ENCODE assay signal across 23 mouse cellular contexts in genomic region chr6:134976628-134977027, GRCm38 (mm10). TPM values are rescaled to one million over a fixed set of nuclear protein-coding genes. Genes with fewer than 3 reads are reported as not detected.
A peak's percentile ranks its signal among the peaks of the same experiment; 100 is the strongest.
DNase-seq lines count a peak whose midpoint lies in the region; ATAC-seq and TF ChIP-seq lines count a peak whose summit lies in the region.
"Had no signal": no experiment of that assay in that cellular context is flagged by ENCODE, and none has a peak within 500 bp of the region (broad histone marks: within the 10 kb centered on the region; RNA-seq: fewer than 3 reads in every experiment).

No protein-coding gene starts in this region.

- TF ChIP-seq POLR2A in MEL (IDR thresholded peaks at IDR 0.05; ENCODE audit: control insufficient read depth in 1 of 2, insufficient read depth in 1 of 2, low read depth in 1 of 2, low read length in 2 of 2, poor library complexity in 1 of 2), result no peak

- H3K9ac ChIP-seq in heart, embryonic 11.5 days (ENCODE audit: low read depth, low read length), result no peak overlapping the region
- no peak overlapping the region for H3K9ac ChIP-seq in MEL (ENCODE audit: control insufficient read depth, low read depth, low read length, poor library complexity, severe bottlenecking)
- H3K9ac ChIP-seq in forebrain, embryonic 14.5 days (ENCODE audit: low read length), result no peak overlapping the region
- no peak overlapping the region for H3K9ac ChIP-seq in lung, postnatal 0 days (replicated peaks; ENCODE audit: low read depth)
- H3K9ac ChIP-seq: embryonic facial prominence, embryonic 12.5 days; hindbrain, embryonic 12.5 days; neural tube, embryonic 15.5 days had no signal

- TF ChIP-seq RAD21 in MEL (IDR thresholded peaks at IDR 0.05; ENCODE audit: low read depth, low read length), result no peak

- WGBS in heart, embryonic 11.5 days (ENCODE audit: insufficient replicate concordance), result 41% methylated on average over 6 of the region's 6 CpGs
- WGBS in forebrain, embryonic 14.5 days, result 30% methylated on average over 6 of the region's 6 CpGs
- 13% methylated on average over 6 of the region's 6 CpGs for WGBS in lung, postnatal 0 days

- TF ChIP-seq EP300 in MEL (IDR thresholded peaks at IDR 0.05; ENCODE audit: low read depth in 1 of 2, low read length in 2 of 2), result no peak
- peak; percentile 76 for TF ChIP-seq EP300 in lung, postnatal 0 days (IDR thresholded peaks at IDR 0.05)

- no peaks in the 10 kb centered on the region for H3K36me3 ChIP-seq in heart, embryonic 11.5 days (ENCODE audit: control insufficient read depth, insufficient read depth, low read length)
- peaks cover 0 to 5% of the 10 kb centered on the region in 2 experiments; a peak in 1 of 4 replicates for H3K36me3 ChIP-seq in MEL (ENCODE audit: control insufficient read depth in 1 of 2, insufficient read depth in 2 of 2, low read length in 2 of 2)
- H3K36me3 ChIP-seq in forebrain, embryonic 14.5 days (ENCODE audit: control insufficient read depth, insufficient read depth, low read length), result no peaks in the 10 kb centered on the region
- no peaks in the 10 kb centered on the region for H3K36me3 ChIP-seq in lung, postnatal 0 days (ENCODE audit: insufficient read depth, low read length)
- H3K36me3 ChIP-seq: embryonic facial prominence, embryonic 12.5 days; G1E; hindbrain, embryonic 12.5 days; neural tube, embryonic 15.5 days had no signal

- no peaks in the 10 kb centered on the region for H3K9me3 ChIP-seq in heart, embryonic 11.5 days (replicated peaks; ENCODE audit: control insufficient read depth, low read length)
- H3K9me3 ChIP-seq in MEL (replicated peaks; ENCODE audit: insufficient read depth, low read length), result no peaks in the 10 kb centered on the region
- H3K9me3 ChIP-seq in forebrain, embryonic 14.5 days (replicated peaks; ENCODE audit: control insufficient read depth, low read length), result no peaks in the 10 kb centered on the region
- no peaks in the 10 kb centered on the region for H3K9me3 ChIP-seq in lung, postnatal 0 days (ENCODE audit: low read length)
- H3K9me3 ChIP-seq: embryonic facial prominence, embryonic 12.5 days; G1E; hindbrain, embryonic 12.5 days; megakaryocyte, embryonic 14.5 days; neural tube, embryonic 15.5 days had no signal

- H3K27me3 ChIP-seq in heart, embryonic 11.5 days (ENCODE audit: control insufficient read depth, insufficient read depth, low read length), result no peaks in the 10 kb centered on the region
- H3K27me3 ChIP-seq in MEL (ENCODE audit: control insufficient read depth in 1 of 2, insufficient read depth in 2 of 2, low read length in 2 of 2), result no peaks in the 10 kb centered on the region
- H3K27me3 ChIP-seq in forebrain, embryonic 14.5 days (replicated peaks; ENCODE audit: control insufficient read depth, insufficient read depth, low read length), result no peaks in the 10 kb centered on the region
- H3K27me3 ChIP-seq in lung, postnatal 0 days (replicated peaks; ENCODE audit: insufficient read depth, low read length), result 0 out of 2 replicates have a peak, but pooled peaks cover 3% of the 10 kb centered on the region
- H3K27me3 ChIP-seq: embryonic facial prominence, embryonic 12.5 days; hindbrain, embryonic 12.5 days; neural tube, embryonic 15.5 days had no signal

- peak; percentile 90 for DNase-seq in heart, adult 11 months
- DNase-seq in MEL (ENCODE audit: low read depth, low spot score), result peak; percentile 22
- peak; percentile 75 for DNase-seq in forebrain, embryonic 14.5 days (ENCODE audit: low spot score)
- DNase-seq in lung, postnatal 0 days (ENCODE audit: low spot score), result peak; percentile 64
- no peak for DNase-seq in adrenal gland, postnatal 10 days
- DNase-seq in gastrocnemius, postnatal 25 days, result no peak
- DNase-seq: gastrocnemius, postnatal 14 days; kidney, adult 8-10 months; kidney, postnatal 14 days; right cerebral cortex, postnatal 14 days; spleen, adult 18-20 months; thymus, postnatal 25 days had no signal

- no peak for TF ChIP-seq CTCF in MEL (IDR thresholded peaks at IDR 0.05 in 2 of 3, conservative IDR thresholded peaks at IDR 0.05 in 1 of 3; ENCODE audit: control insufficient read depth in 1 of 3, insufficient read depth in 1 of 3, low read depth in 2 of 3, low read length in 3 of 3, poor library complexity in 1 of 3, severe bottlenecking in 1 of 3)
- TF ChIP-seq CTCF in lung, postnatal 0 days (IDR thresholded peaks at IDR 0.05), result no peak

- H3K4me3 ChIP-seq in heart, embryonic 11.5 days (ENCODE audit: low read depth, low read length), result no peak overlapping the region
- no peak overlapping the region for H3K4me3 ChIP-seq in MEL (ENCODE audit: control insufficient read depth in 1 of 2, insufficient read depth in 1 of 2, low read depth in 2 of 2, low read length in 2 of 2)
- no peak overlapping the region for H3K4me3 ChIP-seq in forebrain, embryonic 14.5 days (ENCODE audit: low read depth, low read length)
- no peak overlapping the region for H3K4me3 ChIP-seq in lung, postnatal 0 days (ENCODE audit: low read depth, low read length)
- H3K4me3 ChIP-seq: embryonic facial prominence, embryonic 12.5 days; erythroblast, embryonic 14.5 days; hindbrain, embryonic 12.5 days; left cerebral cortex, adult 2 months; megakaryocyte, embryonic 14.5 days; neural tube, embryonic 15.5 days had no signal

- no peak for ATAC-seq in heart, embryonic 11.5 days (replicated peaks; ENCODE audit: insufficient number of reproducible peaks, low FRiP score, low TSS enrichment)
- ATAC-seq in forebrain, embryonic 14.5 days, result peak; percentile 69
- ATAC-seq in lung, postnatal 0 days, result peak; percentile 54
- ATAC-seq: inflammation-experienced regulatory T-cells, adult 6 months; midbrain, embryonic 16.5 days had no signal

- peaks cover 6% of the 10 kb centered on the region; the same call in 1 of the 2 replicates for H3K4me1 ChIP-seq in heart, embryonic 11.5 days (ENCODE audit: control insufficient read depth, insufficient read depth, low read length)
- peaks cover 0 to 7% of the 10 kb centered on the region in 2 experiments; a peak in 3 of 4 replicates for H3K4me1 ChIP-seq in MEL (ENCODE audit: control insufficient read depth in 1 of 2, insufficient read depth in 2 of 2, low read length in 2 of 2)
- no peaks in the 10 kb centered on the region for H3K4me1 ChIP-seq in forebrain, embryonic 14.5 days (ENCODE audit: control insufficient read depth, insufficient read depth, low read length)
- H3K4me1 ChIP-seq in lung, postnatal 0 days (ENCODE audit: insufficient read depth, low read depth, low read length), result no peaks in the 10 kb centered on the region

- H3K4me2 ChIP-seq in heart, embryonic 11.5 days, result no peak overlapping the region
- no peak overlapping the region for H3K4me2 ChIP-seq in forebrain, embryonic 14.5 days (ENCODE audit: low read length)
- no peak overlapping the region for H3K4me2 ChIP-seq in lung, postnatal 0 days (replicated peaks; ENCODE audit: low read depth, low read length)
- H3K4me2 ChIP-seq: embryonic facial prominence, embryonic 12.5 days; hindbrain, embryonic 12.5 days; liver, embryonic 11.5 days; neural tube, embryonic 15.5 days had no signal

- H3K27ac ChIP-seq in heart, embryonic 11.5 days (ENCODE audit: low read depth, low read length), result no peak overlapping the region
- H3K27ac ChIP-seq in MEL (ENCODE audit: control insufficient read depth, low read depth, low read length), result no peak overlapping the region
- H3K27ac ChIP-seq in forebrain, embryonic 14.5 days (ENCODE audit: low read depth, low read length), result no peak overlapping the region; the same call in 1 of the 2 replicates
- H3K27ac ChIP-seq in lung, postnatal 0 days (ENCODE audit: low read length), result no peak overlapping the region
- H3K27ac ChIP-seq: embryonic facial prominence, embryonic 12.5 days; hindbrain, embryonic 12.5 days; left cerebral cortex, adult 2 months; neural tube, embryonic 15.5 days had no signal

- H3K79me2 ChIP-seq in MEL (ENCODE audit: control insufficient read depth, insufficient read depth, low read length, poor library complexity), result no peaks in the 10 kb centered on the region

TF ChIP-seq in MEL, 35 proteins besides CTCF, POLR2A, EP300 and RAD21 (continues in another document):
- no peak for TF ChIP-seq NELFE (IDR thresholded peaks at IDR 0.05; ENCODE audit: low read depth, low read length)
- no peak for TF ChIP-seq E2F4 (IDR thresholded peaks at IDR 0.05; ENCODE audit: borderline replicate concordance, low read depth, low read length)
- no peak for TF ChIP-seq UBTF (IDR thresholded peaks at IDR 0.05; ENCODE audit: borderline replicate concordance, insufficient read depth, low read depth, low read length)
- no peak for TF ChIP-seq HCFC1 (IDR thresholded peaks at IDR 0.05; ENCODE audit: low read depth, low read length)

RNA-seq across cellular contexts. Expression of gene Apold1, which starts 4.9 kb away (rescaled TPM):
- polyA plus RNA-seq in heart, embryonic 11.5 days (2014; fragmentation: Nextera tagmentation; extraction: Ambion mirVana), result 4.3 TPM in 2 replicates
- 0.07 and 0.12 TPM in 2 replicates for total RNA-seq in MEL (2012; rRNA removed)
- polyA plus RNA-seq in MEL (2012; ENCODE audit: insufficient read depth in 1 of 2, insufficient read length in 2 of 2, low read depth in 1 of 2, low replicate concordance in 2 of 2, missing spikeins in 1 of 2), result under 1 TPM in 1 of 2 experiments, not detected in 1; 0.08 TPM
- polyA plus RNA-seq in forebrain, embryonic 14.5 days (2014; fragmentation: Nextera tagmentation; extraction: Ambion mirVana), result 3.5 and 4.8 TPM in 2 replicates
- 3.5 and 4.2 TPM in 2 replicates for polyA plus RNA-seq in lung, postnatal 0 days (2015; fragmentation: Nextera tagmentation; extraction: Ambion mirVana)
- 10 to 100 TPM in 1 of 2 experiments, 1 to 10 TPM in 1; 6.7 to 38.4 TPM for total RNA-seq in adrenal gland, postnatal 10 days (2021)
- 1 to 10 TPM; 1.4 to 1.9 TPM for total RNA-seq in gastrocnemius, postnatal 25 days (2021)

RNA-seq across cellular contexts. Expression of gene Ddx47, which starts 34.8 kb away (rescaled TPM):
- polyA plus RNA-seq in heart, embryonic 11.5 days (2014; fragmentation: Nextera tagmentation; extraction: Ambion mirVana), result 74.6 and 78.3 TPM in 2 replicates
- total RNA-seq in MEL (2012; rRNA removed), result 84.1 and 102 TPM in 2 replicates
- 100 to 1,000 TPM in 1 of 2 experiments, not detected in 1; 117 TPM for polyA plus RNA-seq in MEL (2012; ENCODE audit: insufficient read depth in 1 of 2, insufficient read length in 2 of 2, low read depth in 1 of 2, low replicate concordance in 2 of 2, missing spikeins in 1 of 2)
- polyA plus RNA-seq in forebrain, embryonic 14.5 days (2014; fragmentation: Nextera tagmentation; extraction: Ambion mirVana), result 79.8 and 87.1 TPM in 2 replicates
- polyA plus RNA-seq in lung, postnatal 0 days (2015; fragmentation: Nextera tagmentation; extraction: Ambion mirVana), result 91.6 and 97.1 TPM in 2 replicates
- 10 to 100 TPM; 57.4 to 61.4 TPM for total RNA-seq in adrenal gland, postnatal 10 days (2021)
- 10 to 100 TPM; 26.1 to 26.4 TPM for total RNA-seq in gastrocnemius, postnatal 25 days (2021)

RNA-seq across cellular contexts. Expression of gene Cdkn1b, which starts 56.4 kb away (rescaled TPM):
- 13.9 and 14.7 TPM in 2 replicates for polyA plus RNA-seq in heart, embryonic 11.5 days (2014; fragmentation: Nextera tagmentation; extraction: Ambion mirVana)
- total RNA-seq in MEL (2012; rRNA removed), result 7.7 and 12.0 TPM in 2 replicates
- 10 to 100 TPM in 1 of 2 experiments, not detected in 1; 21.2 TPM for polyA plus RNA-seq in MEL (2012; ENCODE audit: insufficient read depth in 1 of 2, insufficient read length in 2 of 2, low read depth in 1 of 2, low replicate concordance in 2 of 2, missing spikeins in 1 of 2)
- 58.8 and 63.3 TPM in 2 replicates for polyA plus RNA-seq in forebrain, embryonic 14.5 days (2014; fragmentation: Nextera tagmentation; extraction: Ambion mirVana)
- polyA plus RNA-seq in lung, postnatal 0 days (2015; fragmentation: Nextera tagmentation; extraction: Ambion mirVana), result 43.4 and 46.2 TPM in 2 replicates
- 10 to 100 TPM; 46.2 TPM for total RNA-seq in adrenal gland, postnatal 10 days (2021)
- total RNA-seq in gastrocnemius, postnatal 25 days (2021), result 10 to 100 TPM; 33.9 to 34.0 TPM

Comparison
In these comparisons a context has a peak if more than half of its experiments do, and no peak if none do; other contexts are left out.
1. DNase-seq: peak in heart, adult 11 months (single experiment), MEL (single experiment), forebrain, embryonic 14.5 days (single experiment) and lung, postnatal 0 days (single experiment); none in adrenal gland, postnatal 10 days (single experiment) and gastrocnemius, postnatal 25 days (single experiment).